Mouse (Mus musculus) embryonic fibroblast, embryonic 13.5 days (primary cell): ENCODE data around the gene Kcnq1. TPM values are rescaled to one million over a fixed set of nuclear protein-coding genes. Genes with fewer than 3 reads are reported as not detected.

Source experiments
- H3K27ac ChIP-seq: 2 replicates; pipeline ENCODE4 v1.5.1; 2012; ENCODE audit warnings: low read length, control low read depth, inconsistent platforms; ENCODE audit not compliant: insufficient read depth
- H3K4me1 ChIP-seq: 2 replicates; pipeline ENCODE4 v1.6.1; 2011; ENCODE audit warnings: low read length; ENCODE audit not compliant: control insufficient read depth, insufficient read depth
- H3K4me3 ChIP-seq: 2 replicates; pipeline ENCODE4 v1.5.1; 2011; ENCODE audit warnings: mild to moderate bottlenecking, control low read depth, low read length; ENCODE audit not compliant: insufficient read depth
- CTCF ChIP-seq: IDR thresholded peaks from 2 replicates; pipeline ENCODE4 v1.5.1; 2011; ENCODE audit warnings: mild to moderate bottlenecking, control low read depth, low read length, moderate library complexity, borderline replicate concordance; ENCODE audit not compliant: insufficient read depth
- POLR2A ChIP-seq: IDR thresholded peaks from 2 replicates; pipeline ENCODE4 v1.6.1; 2011; ENCODE audit warnings: low read depth, mild to moderate bottlenecking, control low read depth, low read length, moderate library complexity
- polyA plus RNA-seq: library from polyadenylated mRNA; stranded (reverse); fragments of >200 nt; gene quantifications from 2 replicates; pipeline ENCODE4 v1.2.4, GENCODE M21; 2011; ENCODE audit warnings: low read depth; ENCODE audit not compliant: missing spikeins, insufficient read length

The Kcnq1 gene
- polyA plus RNA-seq, 1 experiment = not detected

DNA sequence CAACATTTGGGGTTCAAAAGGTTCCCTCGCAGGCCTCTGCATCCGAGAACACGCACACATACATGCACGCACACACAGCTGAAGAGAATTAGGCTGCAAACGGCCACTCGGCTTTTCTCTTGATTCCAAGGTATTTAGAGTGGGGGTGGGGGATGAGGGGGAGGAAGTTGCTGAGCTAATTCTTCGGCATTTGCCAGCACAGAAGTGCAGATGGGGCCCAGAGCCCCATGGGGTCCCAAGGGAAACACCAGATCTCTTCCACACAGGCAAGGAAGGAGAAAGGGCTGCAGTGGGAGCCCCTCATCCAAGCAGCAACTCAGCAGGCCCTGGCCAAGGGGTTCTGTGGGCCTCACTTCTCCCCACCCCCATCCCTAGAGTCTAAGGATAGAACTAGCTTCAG lies 193.9 kb downstream of the Kcnq1 start:
- Histone ChIP-seq H3K4me3 (no peak overlapping the region), H3K27ac (no peak overlapping the region), H3K4me1 (no peaks in the 10 kb centered on the region)
- TF ChIP-seq POLR2A (no peak), CTCF (no peak)

DNA sequence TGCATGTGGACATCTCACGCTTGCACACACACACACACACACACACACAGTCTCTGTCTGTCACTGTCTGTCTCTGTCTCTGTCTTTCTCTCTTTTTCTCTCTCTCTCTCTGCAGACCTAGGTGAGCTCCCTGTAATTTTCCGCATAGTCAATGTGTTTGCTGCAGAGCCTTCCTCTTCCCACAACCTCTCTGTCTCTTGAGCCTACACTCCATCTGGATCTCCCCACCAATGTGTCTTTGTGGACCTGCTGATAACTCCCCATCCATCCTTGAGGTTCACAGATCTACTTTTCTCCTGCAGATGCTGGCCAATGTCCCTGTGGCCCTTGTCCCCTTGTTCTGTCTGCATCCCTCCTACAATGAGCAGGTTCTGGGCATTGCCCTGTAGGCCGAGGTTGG lies 194.5 kb downstream of the Kcnq1 start:
- no peak overlapping the region for H3K27ac ChIP-seq

DNA sequence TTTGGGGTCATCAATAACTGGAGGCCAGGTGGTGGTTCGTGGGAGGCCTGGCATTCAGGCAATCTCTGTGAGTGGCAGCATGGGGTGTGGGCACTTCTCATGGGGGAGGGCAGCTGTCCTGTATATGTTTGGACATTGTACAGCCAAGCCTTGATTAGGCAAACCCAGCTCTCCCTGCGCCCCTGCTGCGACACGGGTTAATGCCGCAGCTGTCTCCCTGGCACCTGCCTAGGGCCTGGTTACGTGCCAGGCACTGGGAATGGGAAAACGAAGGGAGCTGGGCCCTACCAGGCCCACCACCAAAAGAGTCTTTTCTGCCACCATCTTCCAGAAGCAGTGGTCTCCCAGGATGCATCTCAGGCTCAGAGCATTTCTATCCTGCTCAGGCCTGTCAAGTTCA lies 196.0 kb downstream of the Kcnq1 start:
- no peaks in the 10 kb centered on the region for H3K4me1 ChIP-seq

More for the DNA sequence above, 194.5 kb downstream of the Kcnq1 start:
- H3K4me1 ChIP-seq = no peaks in the 10 kb centered on the region
- TF ChIP-seq POLR2A (no peak), CTCF (no peak)
- no peak overlapping the region for H3K4me3 ChIP-seq

DNA sequence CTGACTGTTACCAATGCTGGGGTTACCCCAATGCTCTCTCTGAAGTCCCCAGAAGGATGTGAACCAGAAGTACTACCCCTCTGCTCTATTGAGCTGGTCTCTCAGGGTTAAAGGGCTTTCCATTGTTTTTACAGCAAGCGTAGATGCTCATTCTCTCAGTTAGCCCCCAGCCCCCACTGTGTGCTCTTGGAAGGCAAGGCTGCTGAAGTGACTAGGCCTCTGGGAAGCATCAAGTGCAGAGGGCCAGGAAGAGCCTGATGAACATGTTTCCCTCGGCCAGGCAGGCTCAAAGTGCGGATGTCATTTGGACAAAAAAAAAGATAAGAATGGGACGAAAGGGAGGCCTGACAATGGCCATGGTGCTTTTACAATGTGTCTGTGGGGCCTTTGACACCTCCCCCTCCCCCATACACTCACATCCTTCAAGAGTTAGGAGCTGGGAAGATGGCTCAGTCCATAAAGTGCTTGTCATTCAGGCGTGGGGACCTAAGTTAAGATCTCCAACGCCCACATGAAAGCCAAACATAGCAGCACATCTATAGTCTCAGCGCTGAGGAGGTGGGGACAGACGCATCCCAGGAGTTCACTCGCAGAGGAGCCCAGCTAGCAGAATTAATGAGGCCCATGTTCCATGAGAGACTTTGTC lies 196.6 kb downstream of the Kcnq1 start:
- no peaks in the 10 kb centered on the region for H3K4me1 ChIP-seq
- no peak overlapping the region for H3K4me3 ChIP-seq
- TF ChIP-seq POLR2A (no peak), CTCF (no peak)
- H3K27ac ChIP-seq = no peak overlapping the region

More for the DNA sequence above, 196.0 kb downstream of the Kcnq1 start:
- Histone ChIP-seq H3K4me3 (no peak overlapping the region), H3K27ac (no peak overlapping the region)
- TF ChIP-seq CTCF (no peak), POLR2A (no peak)

DNA sequence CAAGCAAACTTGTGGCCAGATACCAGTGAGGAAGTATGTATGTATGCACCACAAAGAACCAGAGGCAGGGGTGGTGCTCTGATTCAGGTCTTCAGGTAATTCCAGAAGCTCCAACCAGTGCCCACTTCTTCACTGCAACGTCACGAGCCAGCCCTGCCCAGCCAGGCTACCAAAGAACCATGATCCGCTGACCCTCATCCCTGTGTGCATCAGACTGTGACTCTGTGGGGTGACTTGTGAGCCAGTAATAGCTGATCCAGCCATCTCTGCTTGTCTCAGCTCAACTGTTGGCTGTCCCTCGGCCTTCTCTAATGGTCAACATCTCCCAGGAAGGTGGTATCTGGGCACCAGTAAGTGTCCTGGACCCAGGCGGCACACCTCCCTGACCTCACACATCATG lies 197.4 kb downstream of the Kcnq1 start:
- Histone ChIP-seq H3K27ac (no peak overlapping the region), H3K4me1 (no peaks in the 10 kb centered on the region), H3K4me3 (no peak overlapping the region)
- TF ChIP-seq POLR2A (no peak), CTCF (no peak)

DNA sequence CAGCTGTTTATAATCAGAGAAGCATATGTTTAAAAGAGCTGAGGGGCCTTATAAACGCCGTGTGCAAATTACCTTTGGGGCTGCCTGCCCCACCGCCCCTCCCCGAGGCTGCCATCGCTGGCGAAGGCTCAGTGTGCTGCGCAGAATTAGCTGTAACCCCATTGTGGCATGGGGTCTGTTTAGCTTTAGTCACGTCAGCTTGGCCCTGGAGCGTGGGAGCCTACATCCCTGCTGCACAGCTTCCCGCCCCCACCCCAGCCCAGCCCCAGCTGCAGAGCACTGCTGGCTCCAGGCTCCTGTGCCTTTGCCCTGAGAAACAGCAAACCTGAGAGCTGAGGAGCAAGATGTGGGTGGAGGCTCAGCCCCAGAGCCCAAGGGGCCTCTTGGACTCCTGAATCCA lies 199.6 kb downstream of the Kcnq1 start:
- TF ChIP-seq CTCF (no peak), POLR2A (no peak)
- Histone ChIP-seq H3K27ac (no peak overlapping the region), H3K4me1 (no peaks in the 10 kb centered on the region), H3K4me3 (no peak overlapping the region)

DNA sequence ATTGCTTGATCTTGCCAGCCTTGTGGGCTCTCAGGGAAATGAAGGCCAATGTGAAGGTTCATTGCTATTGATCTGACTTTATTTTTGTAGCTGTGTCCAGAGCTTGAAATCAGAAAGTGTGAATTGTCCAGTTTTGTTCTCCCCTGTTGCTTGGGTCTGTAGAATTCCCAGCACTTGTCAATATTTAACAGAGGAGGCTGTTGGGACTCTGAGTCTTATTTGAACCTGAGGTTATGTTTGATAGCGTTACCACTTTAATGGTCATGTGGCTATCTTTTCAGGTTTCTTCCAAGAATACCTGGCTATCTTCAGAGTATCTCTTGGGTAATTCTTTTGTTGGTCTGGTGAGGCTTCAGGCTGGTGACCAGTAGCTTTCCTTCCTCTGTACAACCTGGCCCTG lies 201.8 kb downstream of the Kcnq1 start:
- Histone ChIP-seq H3K4me1 (0 out of 2 replicates have a peak, but pooled peaks cover 4% of the 10 kb centered on the region), H3K4me3 (no peak overlapping the region), H3K27ac (no peak overlapping the region)
- TF ChIP-seq CTCF (no peak), POLR2A (no peak)

DNA sequence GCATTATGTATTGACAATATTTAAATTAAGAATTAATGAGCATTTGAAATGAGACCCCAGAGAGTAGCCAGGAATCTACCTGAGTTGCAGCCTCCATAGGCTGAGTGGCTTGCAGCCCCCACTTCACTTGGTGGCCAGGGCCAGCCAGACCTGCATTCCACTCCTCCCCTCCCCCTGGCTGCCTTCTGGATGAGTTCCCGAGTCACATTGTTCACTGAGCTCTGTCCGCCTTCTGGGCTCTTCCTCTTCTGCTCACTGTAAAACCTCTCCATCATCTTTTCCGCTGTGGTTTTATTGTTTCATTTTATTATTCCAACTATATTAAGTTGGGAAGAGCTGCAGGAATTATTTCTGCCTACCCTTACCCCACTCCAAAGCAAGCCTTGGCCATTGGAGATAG lies 204.1 kb downstream of the Kcnq1 start:
- Histone ChIP-seq H3K27ac (peak overlapping the region; percentile 61; the same call in 1 of the 2 replicates), H3K4me3 (no peak overlapping the region), H3K4me1 (peaks cover 7% of the 10 kb centered on the region; the same call in 1 of the 2 replicates)
- no peak for TF ChIP-seq CTCF
- TF ChIP-seq POLR2A = no peak

DNA sequence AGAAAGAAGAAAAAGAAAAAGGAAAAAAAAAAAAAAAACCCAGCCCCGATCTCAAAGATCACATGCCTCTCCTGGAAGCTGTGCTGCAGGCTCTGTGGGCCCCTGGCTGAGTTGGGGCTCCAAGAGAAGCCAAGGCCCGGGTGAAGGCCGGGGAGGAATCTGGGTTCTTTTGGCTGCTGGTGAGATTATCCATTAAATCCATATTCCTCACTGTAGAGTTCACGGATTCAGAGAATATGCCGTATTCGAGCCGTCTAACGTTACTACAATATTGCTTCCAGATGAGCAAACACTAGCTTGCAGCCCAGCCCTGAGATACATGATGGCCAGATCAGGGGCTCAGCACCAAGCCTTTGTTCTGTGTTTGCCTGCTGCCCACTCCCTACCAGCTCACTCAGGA lies 204.7 kb downstream of the Kcnq1 start:
- TF ChIP-seq CTCF (no peak), POLR2A (no peak)
- Histone ChIP-seq H3K4me3 (no peak overlapping the region), H3K27ac (peak overlapping the region; percentile 61; the same call in 1 of the 2 replicates), H3K4me1 (peaks cover 7% of the 10 kb centered on the region; the same call in 1 of the 2 replicates)

DNA sequence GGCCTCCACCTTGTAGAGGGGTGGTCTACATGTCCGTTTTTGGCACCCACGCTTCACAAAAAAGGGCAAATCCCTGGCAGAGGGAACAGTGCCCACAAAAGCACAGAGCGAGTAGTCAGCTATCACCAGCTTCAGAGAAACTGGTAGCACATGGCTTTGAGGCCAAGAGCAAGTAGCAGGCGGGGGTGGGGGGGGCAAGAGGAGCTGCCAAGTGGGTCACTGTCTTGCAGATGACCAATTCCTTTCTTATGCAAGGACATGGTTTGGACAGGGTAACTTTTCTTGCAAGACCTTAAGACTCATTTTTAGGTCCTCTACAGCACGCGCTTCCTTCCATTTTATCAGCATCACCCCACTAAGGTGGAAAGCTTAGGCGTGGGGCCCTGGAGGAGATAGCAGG lies 205.3 kb downstream of the Kcnq1 start:
- TF ChIP-seq CTCF (no peak), POLR2A (no peak)
- no peak overlapping the region for H3K4me3 ChIP-seq
- peaks cover 7% of the 10 kb centered on the region; the same call in 1 of the 2 replicates for H3K4me1 ChIP-seq
- peak overlapping the region; percentile 37; the same call in 1 of the 2 replicates for H3K27ac ChIP-seq
